14 mouse cellular contexts compared by ENCODE assay signal in genomic region chr9:109092799-109093198, GRCm38 (mm10). TPM values are rescaled to one million over a fixed set of nuclear protein-coding genes. Genes with fewer than 3 reads are reported as not detected.
DNase-seq lines count a peak whose midpoint lies in the region; ATAC-seq and TF ChIP-seq lines count a peak whose summit lies in the region.
"Had no signal": no experiment of that assay in that cellular context is flagged by ENCODE, and none has a peak within 500 bp of the region (broad histone marks: within the 10 kb centered on the region; RNA-seq: fewer than 3 reads in every experiment).

No protein-coding gene starts in this region.

- no peaks in the 10 kb centered on the region for H3K9me3 ChIP-seq in intestine, postnatal 0 days (ENCODE audit: control insufficient read depth)
- no peaks in the 10 kb centered on the region for H3K9me3 ChIP-seq in intestine, embryonic 15.5 days
- no peaks in the 10 kb centered on the region for H3K9me3 ChIP-seq in embryonic facial prominence, embryonic 13.5 days
- no peaks in the 10 kb centered on the region for H3K9me3 ChIP-seq in kidney, embryonic 16.5 days (ENCODE audit: low read length)
- no peaks in the 10 kb centered on the region for H3K9me3 ChIP-seq in liver, embryonic 16.5 days (replicated peaks; ENCODE audit: control insufficient read depth, low read length)

- H3K9ac ChIP-seq in intestine, postnatal 0 days (ENCODE audit: low read depth, low read length) = no peak overlapping the region
- no peak overlapping the region for H3K9ac ChIP-seq in intestine, embryonic 15.5 days
- H3K9ac ChIP-seq in embryonic facial prominence, embryonic 13.5 days = no peak overlapping the region
- H3K9ac ChIP-seq in kidney, embryonic 16.5 days (replicated peaks; ENCODE audit: low read length) = no peak overlapping the region
- H3K9ac ChIP-seq in liver, embryonic 16.5 days (ENCODE audit: low read depth, low read length) = no peak overlapping the region
- H3K9ac ChIP-seq: hindbrain, embryonic 14.5 days had no signal

- H3K4me3 ChIP-seq in intestine, postnatal 0 days (ENCODE audit: low read depth, low read length) = no peak overlapping the region
- no peak overlapping the region for H3K4me3 ChIP-seq in intestine, embryonic 15.5 days (replicated peaks)
- no peak overlapping the region for H3K4me3 ChIP-seq in embryonic facial prominence, embryonic 13.5 days
- no peak overlapping the region for H3K4me3 ChIP-seq in kidney, embryonic 16.5 days (ENCODE audit: low read length)
- no peak overlapping the region for H3K4me3 ChIP-seq in liver, embryonic 16.5 days (ENCODE audit: low read depth, low read length)
- H3K4me3 ChIP-seq: myocyte had no signal

- H3K27me3 ChIP-seq in intestine, postnatal 0 days (replicated peaks; ENCODE audit: control insufficient read depth, insufficient read depth, low read length) = no peaks in the 10 kb centered on the region
- H3K27me3 ChIP-seq in intestine, embryonic 15.5 days (replicated peaks) = no peaks in the 10 kb centered on the region
- no peaks in the 10 kb centered on the region for H3K27me3 ChIP-seq in embryonic facial prominence, embryonic 13.5 days
- H3K27me3 ChIP-seq in kidney, embryonic 16.5 days (ENCODE audit: insufficient read depth, low read length) = no peaks in the 10 kb centered on the region
- peaks cover 37% of the 10 kb centered on the region for H3K27me3 ChIP-seq in liver, embryonic 16.5 days (ENCODE audit: control insufficient read depth, insufficient read depth, low read depth, low read length)

- 43% methylated on average over 6 of the region's 6 CpGs for WGBS in intestine, postnatal 0 days
- 50% methylated on average over 6 of the region's 6 CpGs for WGBS in intestine, embryonic 15.5 days
- 33% methylated on average over 6 of the region's 6 CpGs for WGBS in embryonic facial prominence, embryonic 13.5 days
- WGBS in kidney, embryonic 16.5 days = 46% methylated on average over 6 of the region's 6 CpGs
- 48% methylated on average over 6 of the region's 6 CpGs for WGBS in liver, embryonic 16.5 days (ENCODE audit: insufficient replicate concordance)

- H3K36me3 ChIP-seq in intestine, postnatal 0 days (ENCODE audit: control insufficient read depth, insufficient read depth) = peaks cover 17% of the 10 kb centered on the region
- H3K36me3 ChIP-seq in intestine, embryonic 15.5 days = peaks cover 9% of the 10 kb centered on the region; the same call in 1 of the 2 replicates
- peaks cover 35% of the 10 kb centered on the region for H3K36me3 ChIP-seq in embryonic facial prominence, embryonic 13.5 days
- H3K36me3 ChIP-seq in kidney, embryonic 16.5 days (ENCODE audit: insufficient read depth, low read length) = peaks cover 8% of the 10 kb centered on the region
- no peaks in the 10 kb centered on the region; the same call in 1 of the 2 replicates for H3K36me3 ChIP-seq in liver, embryonic 16.5 days (ENCODE audit: control insufficient read depth, insufficient read depth)

- TF ChIP-seq CTCF in intestine, postnatal 0 days (IDR thresholded peaks at IDR 0.05; ENCODE audit: low read depth) = peak; percentile 16; the same call in 1 of the 2 replicates

- no peak for DNase-seq in cerebellum, postnatal 14 days
- DNase-seq in spleen, postnatal 10 days (ENCODE audit: low spot score in 2 of 2) = no peak
- DNase-seq: cerebellum, adult 9-10 months; heart, adult 18-20 months; thymus, postnatal 14 days had no signal

- H3K4me2 ChIP-seq in intestine, postnatal 0 days (replicated peaks; ENCODE audit: low read depth) = no peak overlapping the region
- no peak overlapping the region for H3K4me2 ChIP-seq in intestine, embryonic 15.5 days (replicated peaks)
- no peak overlapping the region for H3K4me2 ChIP-seq in embryonic facial prominence, embryonic 13.5 days
- H3K4me2 ChIP-seq in kidney, embryonic 16.5 days (replicated peaks; ENCODE audit: low read depth, low read length) = no peak overlapping the region
- H3K4me2 ChIP-seq in liver, embryonic 16.5 days (ENCODE audit: low read depth, low read length) = no peak overlapping the region
- H3K4me2 ChIP-seq: hindbrain, embryonic 14.5 days had no signal

- no peak overlapping the region for H3K27ac ChIP-seq in intestine, postnatal 0 days (ENCODE audit: low read depth, low read length)
- no peak overlapping the region for H3K27ac ChIP-seq in intestine, embryonic 15.5 days
- peak overlapping the region; percentile 28; the same call in 1 of the 2 replicates for H3K27ac ChIP-seq in embryonic facial prominence, embryonic 13.5 days
- peak overlapping the region; percentile 54; the same call in 1 of the 2 replicates for H3K27ac ChIP-seq in kidney, embryonic 16.5 days (ENCODE audit: low read length)
- H3K27ac ChIP-seq in liver, embryonic 16.5 days (ENCODE audit: low read length) = peak overlapping the region; percentile 61
- H3K27ac ChIP-seq: hindbrain, embryonic 14.5 days; macrophage had no signal

- peaks cover 6% of the 10 kb centered on the region; the same call in 1 of the 2 replicates for H3K4me1 ChIP-seq in intestine, postnatal 0 days (replicated peaks; ENCODE audit: control insufficient read depth, insufficient read depth, low read length)
- H3K4me1 ChIP-seq in intestine, embryonic 15.5 days (replicated peaks) = peaks cover 38% of the 10 kb centered on the region
- peaks cover 49% of the 10 kb centered on the region for H3K4me1 ChIP-seq in embryonic facial prominence, embryonic 13.5 days
- peaks cover 54% of the 10 kb centered on the region for H3K4me1 ChIP-seq in kidney, embryonic 16.5 days (ENCODE audit: insufficient read depth, low read length)
- peaks cover 3% of the 10 kb centered on the region for H3K4me1 ChIP-seq in liver, embryonic 16.5 days (ENCODE audit: control insufficient read depth, low read depth, low read length)

- ATAC-seq in intestine, postnatal 0 days = no peak
- no peak for ATAC-seq in intestine, embryonic 15.5 days
- ATAC-seq in embryonic facial prominence, embryonic 13.5 days (ENCODE audit: insufficient number of reproducible peaks, insufficient read depth, low FRiP score, low TSS enrichment, low read depth) = no peak
- ATAC-seq in kidney, embryonic 16.5 days (ENCODE audit: low FRiP score, low TSS enrichment) = no peak
- peak; percentile 50 for ATAC-seq in liver, embryonic 16.5 days (ENCODE audit: low read depth)
- ATAC-seq: CD4-positive, CD25-positive, alpha-beta regulatory T cell, adult 4 months had no signal

RNA-seq across cellular contexts. Expression of gene Plxnb1, which starts 2.4 kb away (rescaled TPM):
- polyA plus RNA-seq in intestine, postnatal 0 days (2015; fragmentation: Nextera tagmentation; extraction: Ambion mirVana) = 1.3 and 1.6 TPM in 2 replicates
- polyA plus RNA-seq in intestine, embryonic 15.5 days (2015; fragmentation: Nextera tagmentation; extraction: Ambion mirVana) = 7.1 TPM in 2 replicates
- polyA plus RNA-seq in embryonic facial prominence, embryonic 13.5 days (2015; fragmentation: Nextera tagmentation; extraction: Ambion mirVana) = 13.1 and 13.2 TPM in 2 replicates
- 18.9 and 19.8 TPM in 2 replicates for polyA plus RNA-seq in kidney, embryonic 16.5 days (2015; fragmentation: Nextera tagmentation; extraction: Ambion mirVana)
- 4.9 and 6.3 TPM in 2 replicates for polyA plus RNA-seq in liver, embryonic 16.5 days (2015; fragmentation: Nextera tagmentation; extraction: Ambion mirVana)
- polyA plus RNA-seq: macrophage had no signal

RNA-seq across cellular contexts. Expression of gene Tma7, which starts 10.4 kb away (rescaled TPM):
- polyA plus RNA-seq in intestine, postnatal 0 days (2015; fragmentation: Nextera tagmentation; extraction: Ambion mirVana) = 683 and 718 TPM in 2 replicates
- 619 and 707 TPM in 2 replicates for polyA plus RNA-seq in intestine, embryonic 15.5 days (2015; fragmentation: Nextera tagmentation; extraction: Ambion mirVana)
- polyA plus RNA-seq in embryonic facial prominence, embryonic 13.5 days (2015; fragmentation: Nextera tagmentation; extraction: Ambion mirVana) = 686 and 706 TPM in 2 replicates
- 494 and 537 TPM in 2 replicates for polyA plus RNA-seq in kidney, embryonic 16.5 days (2015; fragmentation: Nextera tagmentation; extraction: Ambion mirVana)
- 259 and 313 TPM in 2 replicates for polyA plus RNA-seq in liver, embryonic 16.5 days (2015; fragmentation: Nextera tagmentation; extraction: Ambion mirVana)

RNA-seq across cellular contexts. Expression of gene Ccdc51, which starts 10.5 kb away (rescaled TPM):
- 12.1 and 12.7 TPM in 2 replicates for polyA plus RNA-seq in intestine, postnatal 0 days (2015; fragmentation: Nextera tagmentation; extraction: Ambion mirVana)
- 16.1 and 17.2 TPM in 2 replicates for polyA plus RNA-seq in intestine, embryonic 15.5 days (2015; fragmentation: Nextera tagmentation; extraction: Ambion mirVana)
- polyA plus RNA-seq in embryonic facial prominence, embryonic 13.5 days (2015; fragmentation: Nextera tagmentation; extraction: Ambion mirVana) = 14.1 and 14.6 TPM in 2 replicates
- 16.5 and 16.8 TPM in 2 replicates for polyA plus RNA-seq in kidney, embryonic 16.5 days (2015; fragmentation: Nextera tagmentation; extraction: Ambion mirVana)
- 10.0 and 11.9 TPM in 2 replicates for polyA plus RNA-seq in liver, embryonic 16.5 days (2015; fragmentation: Nextera tagmentation; extraction: Ambion mirVana)

RNA-seq across cellular contexts. Expression of gene Atrip, which starts 18.9 kb away (rescaled TPM):
- 7.5 and 8.9 TPM in 2 replicates for polyA plus RNA-seq in intestine, postnatal 0 days (2015; fragmentation: Nextera tagmentation; extraction: Ambion mirVana)
- 21.3 and 22.4 TPM in 2 replicates for polyA plus RNA-seq in intestine, embryonic 15.5 days (2015; fragmentation: Nextera tagmentation; extraction: Ambion mirVana)
- polyA plus RNA-seq in embryonic facial prominence, embryonic 13.5 days (2015; fragmentation: Nextera tagmentation; extraction: Ambion mirVana) = 26.8 and 29.6 TPM in 2 replicates
- polyA plus RNA-seq in kidney, embryonic 16.5 days (2015; fragmentation: Nextera tagmentation; extraction: Ambion mirVana) = 26.7 and 30.7 TPM in 2 replicates
- 8.5 and 8.8 TPM in 2 replicates for polyA plus RNA-seq in liver, embryonic 16.5 days (2015; fragmentation: Nextera tagmentation; extraction: Ambion mirVana)

RNA-seq across cellular contexts. Expression of gene Trex1, which starts 33.3 kb away (rescaled TPM):
- polyA plus RNA-seq in intestine, postnatal 0 days (2015; fragmentation: Nextera tagmentation; extraction: Ambion mirVana) = 16.1 and 17.1 TPM in 2 replicates
- polyA plus RNA-seq in intestine, embryonic 15.5 days (2015; fragmentation: Nextera tagmentation; extraction: Ambion mirVana) = 12.5 and 13.4 TPM in 2 replicates
- polyA plus RNA-seq in embryonic facial prominence, embryonic 13.5 days (2015; fragmentation: Nextera tagmentation; extraction: Ambion mirVana) = 13.3 and 13.7 TPM in 2 replicates
- polyA plus RNA-seq in kidney, embryonic 16.5 days (2015; fragmentation: Nextera tagmentation; extraction: Ambion mirVana) = 13.6 and 16.6 TPM in 2 replicates
- polyA plus RNA-seq in liver, embryonic 16.5 days (2015; fragmentation: Nextera tagmentation; extraction: Ambion mirVana) = 7.4 and 8.8 TPM in 2 replicates

Comparison
In these comparisons a context has a peak if more than half of its experiments do, and no peak if none do; other contexts are left out.
1. H3K27ac ChIP-seq: peak in embryonic facial prominence, embryonic 13.5 days (single experiment), kidney, embryonic 16.5 days (single experiment) and liver, embryonic 16.5 days (single experiment); none in intestine, postnatal 0 days (single experiment) and intestine, embryonic 15.5 days (single experiment).